Mouse (Mus musculus) lung, embryonic 14.5 days (tissue): ENCODE data around the gene Taar7a. TPM values are rescaled to one million over a fixed set of nuclear protein-coding genes. Genes with fewer than 3 reads are reported as not detected.
A peak's percentile ranks its signal among the peaks of the same experiment; 100 is the strongest.

Source experiments
- ATAC-seq: fragments of 200-750 bp; cut with Nextera tagmentation; 2 replicates; pipeline ENCODE4 v1.8.0; 2017; ENCODE audit warnings: mild to moderate bottlenecking, moderate TSS enrichment, moderate library complexity; ENCODE audit not compliant: insufficient read depth
- DNase-seq: peaks from one replicate; pipeline ENCODE4 v3.0.0-alpha.2; 2015
- H3K27ac ChIP-seq: fragments of 300-500 bp; sonication (generic); 2 replicates; pipeline ENCODE4 v1.5.1; 2014; ENCODE audit warnings: low read depth, mild to moderate bottlenecking, moderate library complexity
- H3K27me3 ChIP-seq: fragments of 300-500 bp; sonication (generic); 2 replicates; pipeline ENCODE4 v1.6.1; 2014; ENCODE audit warnings: low read length, control low read depth; ENCODE audit not compliant: insufficient read depth
- H3K36me3 ChIP-seq: fragments of 300-500 bp; sonication (generic); 2 replicates; pipeline ENCODE4 v1.6.1; 2014; ENCODE audit warnings: control low read depth; ENCODE audit not compliant: insufficient read depth
- H3K4me1 ChIP-seq: fragments of 300-500 bp; sonication (generic); 2 replicates; pipeline ENCODE4 v1.6.1; 2014; ENCODE audit warnings: antibody characterized with exemption, control low read depth; ENCODE audit not compliant: insufficient read depth
- H3K4me2 ChIP-seq: fragments of 300-500 bp; sonication (generic); 2 replicates; pipeline ENCODE4 v1.6.1; 2014; ENCODE audit warnings: mild to moderate bottlenecking
- H3K4me3 ChIP-seq: fragments of 300-500 bp; sonication (generic); 2 replicates; pipeline ENCODE4 v1.5.1; 2014; ENCODE audit warnings: low read depth, low read length
- H3K9ac ChIP-seq: fragments of 300-500 bp; sonication (generic); 2 replicates; pipeline ENCODE4 v1.6.1; 2014
- H3K9me3 ChIP-seq: fragments of 300-500 bp; sonication (generic); 2 replicates; pipeline ENCODE4 v1.6.1; 2016; ENCODE audit warnings: low read depth, low read length, control low read depth
- CTCF ChIP-seq: IDR thresholded peaks from 2 replicates; pipeline ENCODE4 v1.5.1; 2016; ENCODE audit warnings: antibody characterized with exemption, low read depth
- WGBS: fragments of 180-500 bp; shearing (Covaris S2); extraction: QIAGEN DNeasy Blood & Tissue Kit; methylation state at CpG from one replicate; pipeline ENCODE4 v1.1.7; 2014; 5-methylcytosine and 5-hydroxymethylcytosine counted together
- polyA plus RNA-seq: library from polyadenylated mRNA; unstranded; fragments of >200 nt; fragmentation: Nextera tagmentation; extraction: Ambion mirVana; gene quantifications from 2 replicates; pipeline ENCODE4 v1.2.1, GENCODE M21; 2014

The Taar7a gene
- polyA plus RNA-seq, 1 experiment from 2014 or later = not detected

DNA sequence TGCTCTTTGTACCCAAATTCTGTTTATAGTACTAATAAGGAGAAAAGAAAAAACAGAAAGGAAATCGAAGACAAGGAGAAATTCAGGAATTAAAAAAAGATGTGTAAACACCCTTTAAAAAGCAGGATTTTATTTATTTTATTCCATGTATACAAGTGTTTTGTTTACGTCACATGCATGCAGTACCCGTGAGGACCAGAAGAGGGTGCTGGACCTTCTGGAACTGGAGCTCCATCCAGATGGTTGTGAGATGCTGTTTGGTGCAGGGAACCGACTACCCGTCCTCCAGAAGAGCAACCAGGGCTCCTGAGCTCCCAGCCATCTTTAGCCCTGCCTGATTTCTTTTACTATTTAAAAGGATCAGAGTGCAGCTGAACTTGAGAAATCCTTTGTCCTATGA, 50.8 kb downstream of the Taar7a start:
- DNase-seq = peak; percentile 27
- ATAC-seq = no peak
- no peak overlapping the region for H3K27ac ChIP-seq

More for the DNA sequence above, 50.8 kb downstream of the Taar7a start:
- H3K9ac ChIP-seq = no peak overlapping the region
- H3K36me3 ChIP-seq = no peaks in the 10 kb centered on the region
- H3K4me1 ChIP-seq = no peaks in the 10 kb centered on the region
- TF ChIP-seq CTCF = peak; percentile 54
- no peaks in the 10 kb centered on the region for H3K9me3 ChIP-seq
- H3K4me3 ChIP-seq = no peak overlapping the region
- no peaks in the 10 kb centered on the region for H3K27me3 ChIP-seq
- 75% methylated on average over 5 of the region's 5 CpGs for WGBS
- H3K4me2 ChIP-seq = no peak overlapping the region

Other genes with a start within 250 kb of the Taar7a start
- gene Rps12, start 206.2 kb downstream of the Taar7a start, polyA plus RNA-seq = 235 and 246 TPM in 2 replicates
- gene Slc18b1, start 196.5 kb downstream of the Taar7a start, polyA plus RNA-seq = 21.7 and 22.9 TPM in 2 replicates
- gene Vnn3, start 142.0 kb downstream of the Taar7a start, polyA plus RNA-seq = not detected in 2 replicates
- gene Vnn1, start 98.8 kb downstream of the Taar7a start, polyA plus RNA-seq = 1.7 and 1.8 TPM in 2 replicates
- not detected in 2 replicates for gene Taar1, start 73.1 kb downstream of the Taar7a start, polyA plus RNA-seq
- not detected in 2 replicates for gene Taar2, start 54.9 kb downstream of the Taar7a start, polyA plus RNA-seq
- not detected in 2 replicates for gene Taar3, start 43.9 kb downstream of the Taar7a start, polyA plus RNA-seq
- gene Taar4, start 33.0 kb downstream of the Taar7a start, polyA plus RNA-seq = not detected in 2 replicates
- gene Taar5, start 22.8 kb downstream of the Taar7a start, polyA plus RNA-seq = not detected in 2 replicates
- not detected in 2 replicates for gene Taar6, start 7.8 kb downstream of the Taar7a start, polyA plus RNA-seq
- gene Taar7b, start 6.5 kb upstream of the Taar7a start, polyA plus RNA-seq = not detected in 2 replicates
- not detected in 2 replicates for gene Taar7d, start 33.7 kb upstream of the Taar7a start, polyA plus RNA-seq
- gene Taar7e, start 44.1 kb upstream of the Taar7a start, polyA plus RNA-seq = not detected in 2 replicates
- gene Taar7f, start 56.0 kb upstream of the Taar7a start, polyA plus RNA-seq = not detected in 2 replicates
- gene Taar8a, start 83.0 kb upstream of the Taar7a start, polyA plus RNA-seq = not detected in 2 replicates
- gene Taar8b, start 98.8 kb upstream of the Taar7a start, polyA plus RNA-seq = not detected in 2 replicates
- not detected in 2 replicates for gene Taar8c, start 108.4 kb upstream of the Taar7a start, polyA plus RNA-seq
- not detected in 2 replicates for gene Taar9, start 116.1 kb upstream of the Taar7a start, polyA plus RNA-seq
- gene Stx7, start 155.8 kb upstream of the Taar7a start, polyA plus RNA-seq = 76.1 and 77.8 TPM in 2 replicates
- 4.9 and 5.1 TPM in 2 replicates for gene Moxd1, start 230.0 kb upstream of the Taar7a start, polyA plus RNA-seq